Mouse (Mus musculus) ES-E14 (cell line): ENCODE results near the gene Ptprk.

Source experiments
- CHD2 ChIP-seq: IDR thresholded peaks from 2 replicates; pipeline ENCODE4 v1.6.1; 2014; ENCODE audit warnings: mild to moderate bottlenecking, low read depth, low read length, inconsistent platforms
- HCFC1 ChIP-seq: IDR thresholded peaks from 2 replicates; pipeline ENCODE4 v1.6.1; 2012; ENCODE audit warnings: low read length, inconsistent platforms, borderline replicate concordance; ENCODE audit not compliant: insufficient read depth
- MAFK ChIP-seq: IDR thresholded peaks from 2 replicates; pipeline ENCODE4 v1.6.1; 2014; ENCODE audit warnings: mild to moderate bottlenecking, low read depth, low read length, inconsistent platforms; ENCODE audit not compliant: insufficient read depth
- ZC3H11A ChIP-seq: IDR thresholded peaks from 2 replicates; pipeline ENCODE4 v1.6.1; 2012; ENCODE audit warnings: low read depth, mild to moderate bottlenecking, inconsistent platforms, low read length, borderline replicate concordance
- ZNF384 ChIP-seq: IDR thresholded peaks from 2 replicates; pipeline ENCODE4 v1.6.1; 2012; ENCODE audit warnings: low read depth, low read length, inconsistent platforms

DNA sequence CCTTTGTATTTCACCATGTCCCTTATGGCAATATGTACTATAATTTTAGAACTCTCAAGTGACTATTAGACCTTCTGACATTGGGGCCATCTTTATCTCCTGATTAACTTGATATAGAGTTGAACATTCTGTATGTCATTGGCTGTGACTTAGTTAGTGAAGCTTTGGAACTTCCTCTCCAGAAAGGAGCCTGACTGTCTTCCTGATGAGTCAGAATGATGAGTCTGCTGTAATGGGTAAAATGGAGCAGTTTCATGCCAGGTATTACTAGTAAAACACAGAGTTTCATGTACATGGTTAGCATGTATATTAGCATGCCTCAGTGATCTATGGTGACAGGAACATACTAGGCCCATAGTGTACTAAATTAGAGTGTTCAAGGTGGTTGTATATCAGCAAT, 229.2 kb downstream of the Ptprk start:
- TF ChIP-seq ZNF384 (no peak), MAFK (no peak), ZC3H11A (no peak), HCFC1 (no peak), CHD2 (no peak)
